Comparison of ENCODE assay signal across 8 mouse cellular contexts in genomic region chr10:128705317-128705693, GRCm38 (mm10). TPM values are rescaled to one million over a fixed set of nuclear protein-coding genes. Genes with fewer than 3 reads are reported as not detected.
DNase-seq lines count a peak whose midpoint lies in the region; ATAC-seq and TF ChIP-seq lines count a peak whose summit lies in the region.

No protein-coding gene starts in this region.

- intact Hi-C loops in left cerebral cortex, postnatal 36 days (cut with DNase I) = no loop called here

- H3K4me2 ChIP-seq in hindbrain, embryonic 11.5 days (replicated peaks; ENCODE audit: low read depth, low read length) = peak overlapping the region; percentile 43
- H3K4me2 ChIP-seq in liver, embryonic 16.5 days (ENCODE audit: low read depth, low read length) = peak overlapping the region; percentile 73

- DNase-seq in cerebellum, adult 2 months = peak; percentile 18 to 23
- no peak for DNase-seq in cerebellum, postnatal 4 days (ENCODE audit: low spot score in 2 of 2)
- peak; percentile 34 to 40 for DNase-seq in spleen, postnatal 10 days (ENCODE audit: low spot score in 2 of 2)
- DNase-seq in spleen, adult 18-20 months = no peak
- DNase-seq in hindbrain, embryonic 11.5 days (ENCODE audit: low spot score) = peak; percentile 37
- DNase-seq in splenic B cell, adult 2 months (ENCODE audit: low read depth, low spot score) = peak; percentile 15
- no peak for DNase-seq in left cerebral cortex, postnatal 36 days (ENCODE audit: low spot score in 2 of 2)

- ATAC-seq in hindbrain, embryonic 11.5 days (ENCODE audit: low FRiP score) = peak; percentile 25
- no peak for ATAC-seq in liver, embryonic 16.5 days (ENCODE audit: low read depth)

- no peak overlapping the region for H3K27ac ChIP-seq in cerebellum, adult 2 months (ENCODE audit: insufficient read depth, low read length)
- no peak overlapping the region for H3K27ac ChIP-seq in hindbrain, embryonic 11.5 days (ENCODE audit: low read depth, low read length)
- H3K27ac ChIP-seq in liver, embryonic 16.5 days (ENCODE audit: low read length) = peak overlapping the region; percentile 46; the same call in 1 of the 2 replicates

- no peaks in the 10 kb centered on the region for H3K9me3 ChIP-seq in hindbrain, embryonic 11.5 days (ENCODE audit: control insufficient read depth, low read length)
- H3K9me3 ChIP-seq in liver, embryonic 16.5 days (replicated peaks; ENCODE audit: control insufficient read depth, low read length) = no peaks in the 10 kb centered on the region

- no peak for TF ChIP-seq CTCF in cerebellum, adult 2 months (IDR thresholded peaks at IDR 0.05; ENCODE audit: borderline replicate concordance, insufficient read depth, low read depth, low read length)

- 0 out of 2 replicates have a peak, but pooled peaks cover 2% of the 10 kb centered on the region for H3K36me3 ChIP-seq in hindbrain, embryonic 11.5 days (ENCODE audit: control insufficient read depth, insufficient read depth, low read length)
- H3K36me3 ChIP-seq in liver, embryonic 16.5 days (ENCODE audit: control insufficient read depth, insufficient read depth) = peaks cover 12% of the 10 kb centered on the region
- H3K36me3 ChIP-seq in splenic B cell, adult 2 months (ENCODE audit: control insufficient read depth, insufficient read depth, low read length, poor library complexity, severe bottlenecking) = peaks cover 2% of the 10 kb centered on the region; the same call in 1 of the 2 replicates

- peak overlapping the region; percentile 88 for H3K4me3 ChIP-seq in cerebellum, adult 2 months (replicated peaks; ENCODE audit: insufficient read depth, low read depth, low read length)
- H3K4me3 ChIP-seq in hindbrain, embryonic 11.5 days (ENCODE audit: low read depth, low read length) = peak overlapping the region; percentile 73
- H3K4me3 ChIP-seq in liver, embryonic 16.5 days (ENCODE audit: low read depth, low read length) = peak overlapping the region; percentile 79

- WGBS in cerebellum, adult 2 months = 9% methylated on average over 11 of the region's 11 CpGs
- WGBS in hindbrain, embryonic 11.5 days = 10% methylated on average over 11 of the region's 11 CpGs
- WGBS in liver, embryonic 16.5 days (ENCODE audit: insufficient replicate concordance) = 15% methylated on average over 11 of the region's 11 CpGs

- H3K9ac ChIP-seq in hindbrain, embryonic 11.5 days (ENCODE audit: low read depth, low read length) = peak overlapping the region; percentile 44
- peak overlapping the region; percentile 63 for H3K9ac ChIP-seq in liver, embryonic 16.5 days (ENCODE audit: low read depth, low read length)

- no peaks in the 10 kb centered on the region for H3K4me1 ChIP-seq in cerebellum, adult 2 months (ENCODE audit: control insufficient read depth, insufficient read depth, low read length)
- H3K4me1 ChIP-seq in hindbrain, embryonic 11.5 days (replicated peaks; ENCODE audit: control insufficient read depth, insufficient read depth, low read length) = no peaks in the 10 kb centered on the region
- peaks cover 19% of the 10 kb centered on the region for H3K4me1 ChIP-seq in liver, embryonic 16.5 days (ENCODE audit: control insufficient read depth, low read depth, low read length)

- no peak for TF ChIP-seq POLR2A in cerebellum, adult 2 months (IDR thresholded peaks at IDR 0.05; ENCODE audit: borderline replicate concordance, insufficient read depth, low read length)

- H3K27me3 ChIP-seq in cerebellum, adult 2 months (ENCODE audit: control insufficient read depth, insufficient read depth, low read length) = no peaks in the 10 kb centered on the region
- no peaks in the 10 kb centered on the region for H3K27me3 ChIP-seq in hindbrain, embryonic 11.5 days (ENCODE audit: control insufficient read depth, insufficient read depth, low read length)
- no peaks in the 10 kb centered on the region for H3K27me3 ChIP-seq in liver, embryonic 16.5 days (ENCODE audit: control insufficient read depth, insufficient read depth, low read depth, low read length)
- H3K27me3 ChIP-seq in splenic B cell, adult 2 months (ENCODE audit: control insufficient read depth, insufficient read depth, low read length, poor library complexity, severe bottlenecking) = no peaks in the 10 kb centered on the region

RNA-seq across cellular contexts. Expression of gene Cdk2, which starts 0.5 kb away (rescaled TPM):
- polyA plus RNA-seq in cerebellum, adult 2 months (2012; rRNA removed) = 3.8 and 3.9 TPM in 2 replicates
- 75.2 and 86.5 TPM in 2 replicates for polyA plus RNA-seq in hindbrain, embryonic 11.5 days (2014; fragmentation: Nextera tagmentation; extraction: Ambion mirVana)
- polyA plus RNA-seq in liver, embryonic 16.5 days (2015; fragmentation: Nextera tagmentation; extraction: Ambion mirVana) = 50.8 and 53.8 TPM in 2 replicates
- 1 to 10 TPM; 2.1 to 2.6 TPM for total RNA-seq in left cerebral cortex, postnatal 36 days (2021)

RNA-seq across cellular contexts. Expression of gene Pmel, which starts 1.3 kb away (rescaled TPM):
- 1.00 and 1.5 TPM in 2 replicates for polyA plus RNA-seq in cerebellum, adult 2 months (2012; rRNA removed)
- polyA plus RNA-seq in hindbrain, embryonic 11.5 days (2014; fragmentation: Nextera tagmentation; extraction: Ambion mirVana) = 4.5 and 5.8 TPM in 2 replicates
- polyA plus RNA-seq in liver, embryonic 16.5 days (2015; fragmentation: Nextera tagmentation; extraction: Ambion mirVana) = 0.43 and 0.59 TPM in 2 replicates
- under 1 TPM; 0.48 to 0.79 TPM for total RNA-seq in left cerebral cortex, postnatal 36 days (2021)

RNA-seq across cellular contexts. Expression of gene Rab5b, which starts 9.2 kb away (rescaled TPM):
- 132 and 133 TPM in 2 replicates for polyA plus RNA-seq in cerebellum, adult 2 months (2012; rRNA removed)
- polyA plus RNA-seq in hindbrain, embryonic 11.5 days (2014; fragmentation: Nextera tagmentation; extraction: Ambion mirVana) = 76.0 and 83.0 TPM in 2 replicates
- polyA plus RNA-seq in liver, embryonic 16.5 days (2015; fragmentation: Nextera tagmentation; extraction: Ambion mirVana) = 36.6 and 38.6 TPM in 2 replicates
- total RNA-seq in left cerebral cortex, postnatal 36 days (2021) = 100 to 1,000 TPM; 129 to 134 TPM

RNA-seq across cellular contexts. Expression of gene Suox, which starts 31.4 kb away (rescaled TPM):
- 15.6 and 17.9 TPM in 2 replicates for polyA plus RNA-seq in cerebellum, adult 2 months (2012; rRNA removed)
- 12.0 and 14.8 TPM in 2 replicates for polyA plus RNA-seq in hindbrain, embryonic 11.5 days (2014; fragmentation: Nextera tagmentation; extraction: Ambion mirVana)
- polyA plus RNA-seq in liver, embryonic 16.5 days (2015; fragmentation: Nextera tagmentation; extraction: Ambion mirVana) = 12.5 and 12.9 TPM in 2 replicates
- 10 to 100 TPM; 12.0 to 12.6 TPM for total RNA-seq in left cerebral cortex, postnatal 36 days (2021)

RNA-seq across cellular contexts. Expression of gene Dgka, which starts 39.4 kb away (rescaled TPM):
- 16.0 and 17.1 TPM in 2 replicates for polyA plus RNA-seq in cerebellum, adult 2 months (2012; rRNA removed)
- polyA plus RNA-seq in hindbrain, embryonic 11.5 days (2014; fragmentation: Nextera tagmentation; extraction: Ambion mirVana) = 5.0 and 6.2 TPM in 2 replicates
- 2.6 and 3.0 TPM in 2 replicates for polyA plus RNA-seq in liver, embryonic 16.5 days (2015; fragmentation: Nextera tagmentation; extraction: Ambion mirVana)
- total RNA-seq in left cerebral cortex, postnatal 36 days (2021) = 1 to 10 TPM; 5.6 to 7.8 TPM

Comparison
In these comparisons a context has a peak if more than half of its experiments do, and no peak if none do; other contexts are left out.
1. DNase-seq: peak in cerebellum, adult 2 months (2 of 2), spleen, postnatal 10 days (2 of 2), hindbrain, embryonic 11.5 days (single experiment) and splenic B cell, adult 2 months (single experiment); none in cerebellum, postnatal 4 days (0 of 2), spleen, adult 18-20 months (0 of 2) and left cerebral cortex, postnatal 36 days (0 of 2).
2. RNA of gene Cdk2, which starts 0.5 kb away (polyA plus RNA-seq): 75.2 to 86.5 TPM in hindbrain, embryonic 11.5 days and 50.8 to 53.8 TPM in liver, embryonic 16.5 days; 3.8 to 3.9 TPM in cerebellum, adult 2 months; every median in the first group is over 10 times any median in the second.
3. Peak in every context shown above with its lines, with median percentiles within 50 percentile points of each other: H3K4me3 ChIP-seq.